Mouse (Mus musculus): ENCODE data around the gene Ahctf1. TPM values are rescaled to one million over a fixed set of nuclear protein-coding genes. Genes with fewer than 3 reads are reported as not detected.

Ahctf1 gene
- total and polyA plus RNA-seq, 3 experiments: 22.4 to 109 (median 74.7) TPM

DNA sequence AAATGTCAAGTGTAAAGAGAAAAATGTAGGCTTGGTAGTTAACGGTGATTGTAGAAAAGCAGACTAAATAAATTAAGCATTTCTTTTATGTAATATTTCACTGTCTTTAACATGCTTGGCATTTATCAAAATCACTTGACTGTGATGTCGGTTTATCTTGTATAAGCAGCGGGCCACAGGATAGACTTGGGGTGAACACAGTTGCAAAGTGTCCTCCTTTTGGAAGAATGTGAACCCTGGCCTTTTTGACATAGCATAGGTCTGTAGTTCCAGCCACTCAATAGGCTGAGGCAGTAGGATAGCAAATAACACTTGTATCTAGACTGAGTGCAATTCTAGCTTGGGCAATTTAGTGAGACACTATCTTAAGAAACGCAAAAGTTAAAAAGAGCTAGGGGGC is 4.0 kb upstream of the Ahctf1 start:
- Histone ChIP-seq H3K4me3 (ENCODE audit: low read depth, low read length) (no peak overlapping the region), H3K36me3 (replicated peaks) (no peaks in the 10 kb centered on the region), H3K27me3 (ENCODE audit: insufficient read depth, low read length) (no peaks in the 10 kb centered on the region), H3K4me1 (ENCODE audit: insufficient read depth, low read depth, low read length) (peaks cover 53% of the 10 kb centered on the region), H3K9me3 (replicated peaks) (no peaks in the 10 kb centered on the region)
- DNase-seq (ENCODE audit: low spot score) (no peak), ATAC-seq (ENCODE audit: extremely low read depth, insufficient number of reproducible peaks, low FRiP score, poor library complexity, severe bottlenecking) (no peak)
- no peak for TF ChIP-seq TAL1 (conservative IDR thresholded peaks at IDR 0.05; ENCODE audit: low read depth, low read length)
- TF ChIP-seq CTCF (IDR thresholded peaks at IDR 0.05; ENCODE audit: low read depth, low read length): no peak
- TF ChIP-seq GATA1 (IDR thresholded peaks at IDR 0.05; ENCODE audit: borderline replicate concordance, low read length): no peak
- no peak for TF ChIP-seq POLR2AphosphoS5 (IDR thresholded peaks at IDR 0.05; ENCODE audit: insufficient replicate concordance, low read depth, low read length)
- no peak for TF ChIP-seq GATA2 (IDR thresholded peaks at IDR 0.05; ENCODE audit: borderline replicate concordance, low read depth, low read length)

DNA sequence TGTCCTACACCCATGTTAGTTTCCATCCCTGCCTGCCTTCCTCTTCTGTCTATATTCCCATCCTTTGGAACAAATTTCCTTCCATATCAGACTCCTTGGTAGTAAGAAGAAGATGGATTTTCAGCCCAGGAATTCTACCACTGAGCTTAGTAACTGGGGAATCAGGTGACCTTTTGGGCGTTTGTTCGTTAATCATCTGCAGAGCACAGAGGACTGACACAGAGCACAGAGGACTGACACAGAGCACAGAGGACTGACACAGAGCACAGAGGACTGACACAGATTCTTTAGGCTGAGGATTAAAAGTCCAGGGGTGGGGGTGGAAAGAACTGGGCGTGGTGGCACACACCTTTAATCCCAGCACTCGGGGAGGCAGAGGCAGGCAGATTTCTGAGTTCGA is 2.3 kb upstream of the Ahctf1 start:
- Histone ChIP-seq H3K27me3 (ENCODE audit: insufficient read depth, low read length) (no peaks in the 10 kb centered on the region), H3K36me3 (replicated peaks) (no peaks in the 10 kb centered on the region), H3K9me3 (replicated peaks) (no peaks in the 10 kb centered on the region), H3K4me1 (ENCODE audit: insufficient read depth, low read depth, low read length) (peaks cover 57% of the 10 kb centered on the region), H3K4me3 (ENCODE audit: low read depth, low read length) (no peak overlapping the region)
- DNase-seq (ENCODE audit: low spot score) (no peak), ATAC-seq (ENCODE audit: extremely low read depth, insufficient number of reproducible peaks, low FRiP score, poor library complexity, severe bottlenecking) (no peak)
- TF ChIP-seq TAL1 (conservative IDR thresholded peaks at IDR 0.05; ENCODE audit: low read depth, low read length): no peak
- TF ChIP-seq POLR2AphosphoS5 (IDR thresholded peaks at IDR 0.05; ENCODE audit: insufficient replicate concordance, low read depth, low read length): no peak
- no peak for TF ChIP-seq GATA1 (IDR thresholded peaks at IDR 0.05; ENCODE audit: borderline replicate concordance, low read length)
- no peak for TF ChIP-seq GATA2 (IDR thresholded peaks at IDR 0.05; ENCODE audit: borderline replicate concordance, low read depth, low read length)
- TF ChIP-seq CTCF (IDR thresholded peaks at IDR 0.05; ENCODE audit: low read depth, low read length): no peak

DNA sequence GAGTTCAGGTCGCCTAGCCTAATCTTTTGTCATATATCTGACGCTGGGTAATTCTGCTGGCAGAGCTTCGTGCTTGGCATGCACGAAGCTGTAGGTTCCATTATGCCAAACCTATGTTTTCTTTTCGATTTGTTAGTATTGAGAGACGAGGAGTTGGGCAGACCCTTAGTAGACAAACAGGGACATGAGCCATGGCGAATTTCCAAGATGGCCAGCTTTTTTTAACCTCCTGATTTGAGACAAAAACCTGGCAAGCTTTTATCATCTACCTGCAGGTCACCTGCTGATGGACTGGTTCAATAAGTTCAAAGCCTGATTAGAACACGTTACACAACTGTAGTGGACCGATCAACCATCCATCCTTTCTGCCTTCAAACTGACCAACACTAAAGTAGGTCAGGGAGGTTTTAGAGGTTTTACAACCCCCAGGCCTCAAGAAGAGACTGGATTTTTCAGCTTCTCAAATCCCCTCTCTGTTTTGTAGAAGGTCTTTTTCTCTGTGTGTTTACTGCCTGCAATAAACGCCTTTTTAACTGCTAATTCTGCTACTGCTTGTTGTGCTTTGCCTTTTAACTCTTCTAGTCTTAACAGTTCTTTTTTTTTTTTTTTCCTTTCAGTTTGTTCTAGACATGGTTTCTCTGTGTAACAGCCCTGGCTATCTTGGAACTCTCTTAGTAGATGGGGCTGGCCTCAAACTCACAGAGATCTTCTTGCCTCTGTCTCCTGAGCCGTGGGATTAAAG is 831 bp upstream of the Ahctf1 start:
- ATAC-seq (ENCODE audit: extremely low read depth, insufficient number of reproducible peaks, low FRiP score, poor library complexity, severe bottlenecking): no peak
- no peak for DNase-seq (ENCODE audit: low spot score)
- Histone ChIP-seq H3K4me1 (ENCODE audit: insufficient read depth, low read depth, low read length) (peaks cover 68% of the 10 kb centered on the region), H3K4me3 (ENCODE audit: low read depth, low read length) (peak overlapping the region; percentile 92; the same call in 1 of the 2 replicates), H3K27me3 (ENCODE audit: insufficient read depth, low read length) (no peaks in the 10 kb centered on the region), H3K9me3 (replicated peaks) (no peaks in the 10 kb centered on the region), H3K36me3 (replicated peaks) (peaks cover 6% of the 10 kb centered on the region)
- TF ChIP-seq GATA1 (IDR thresholded peaks at IDR 0.05; ENCODE audit: borderline replicate concordance, low read length): no peak
- TF ChIP-seq CTCF (IDR thresholded peaks at IDR 0.05; ENCODE audit: low read depth, low read length): no peak
- no peak for TF ChIP-seq GATA2 (IDR thresholded peaks at IDR 0.05; ENCODE audit: borderline replicate concordance, low read depth, low read length)

GRCm38 (mm10) chr1:179802610-179803512 is 619 bp downstream of the Ahctf1 start, which contains the start of gene Gm10518:
Gene Gm10518, plus strand, starts transcription at chr1:179803376.
- TF ChIP-seq GATA2 (IDR thresholded peaks at IDR 0.05; ENCODE audit: borderline replicate concordance, low read depth, low read length) (no peak), CTCF (IDR thresholded peaks at IDR 0.05; ENCODE audit: low read depth, low read length) (no peak), POLR2AphosphoS5 (IDR thresholded peaks at IDR 0.05; ENCODE audit: insufficient replicate concordance, low read depth, low read length) (no peak), TAL1 (conservative IDR thresholded peaks at IDR 0.05; ENCODE audit: low read depth, low read length) (no peak), GATA1 (IDR thresholded peaks at IDR 0.05; ENCODE audit: borderline replicate concordance, low read length) (no peak)
- Histone ChIP-seq H3K4me1 (ENCODE audit: insufficient read depth, low read depth, low read length) (peaks cover 60% of the 10 kb centered on the region), H3K27me3 (ENCODE audit: insufficient read depth, low read length) (no peaks in the 10 kb centered on the region), H3K9me3 (replicated peaks) (no peaks in the 10 kb centered on the region), H3K36me3 (replicated peaks) (peaks cover 17% of the 10 kb centered on the region), H3K4me3 (ENCODE audit: low read depth, low read length) (peak within 1 kb of the TSS; percentile 92)
- ATAC-seq (ENCODE audit: extremely low read depth, insufficient number of reproducible peaks, low FRiP score, poor library complexity, severe bottlenecking) (no peak), DNase-seq (ENCODE audit: low spot score) (peak; percentile 46)

DNA sequence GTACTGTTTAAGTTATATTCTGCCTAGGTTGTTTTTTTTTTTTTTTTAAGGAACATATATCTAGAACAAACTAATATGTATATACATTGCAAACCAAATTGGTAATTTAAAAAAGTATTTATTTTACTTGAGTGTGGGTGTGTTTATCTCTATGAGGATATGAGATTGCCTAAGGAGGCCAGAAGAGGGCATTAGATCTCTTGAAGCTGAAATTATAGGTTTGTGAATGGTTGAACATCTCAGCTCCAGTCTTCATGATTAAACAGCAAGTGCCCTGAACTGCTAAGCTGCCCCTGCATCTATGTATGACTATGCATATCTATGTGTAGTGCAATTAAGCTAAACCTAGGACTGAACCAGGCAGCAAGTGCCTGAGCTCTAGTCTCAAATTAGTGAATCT is 4.7 kb downstream of the Ahctf1 start:
- H3K4me1 ChIP-seq (ENCODE audit: insufficient read depth, low read depth, low read length): peaks cover 32% of the 10 kb centered on the region
- no peaks in the 10 kb centered on the region for H3K9me3 ChIP-seq (replicated peaks)
- H3K4me3 ChIP-seq (ENCODE audit: low read depth, low read length): no peak overlapping the region
- no peak for TF ChIP-seq GATA2 (IDR thresholded peaks at IDR 0.05; ENCODE audit: borderline replicate concordance, low read depth, low read length)
- no peak for TF ChIP-seq POLR2AphosphoS5 (IDR thresholded peaks at IDR 0.05; ENCODE audit: insufficient replicate concordance, low read depth, low read length)
- TF ChIP-seq TAL1 (conservative IDR thresholded peaks at IDR 0.05; ENCODE audit: low read depth, low read length): no peak
- no peak for TF ChIP-seq GATA1 (IDR thresholded peaks at IDR 0.05; ENCODE audit: borderline replicate concordance, low read length)
- no peak for TF ChIP-seq CTCF (IDR thresholded peaks at IDR 0.05; ENCODE audit: low read depth, low read length)
- DNase-seq (ENCODE audit: low spot score) (no peak), ATAC-seq (ENCODE audit: extremely low read depth, insufficient number of reproducible peaks, low FRiP score, poor library complexity, severe bottlenecking) (no peak)
- no peaks in the 10 kb centered on the region for H3K27me3 ChIP-seq (ENCODE audit: insufficient read depth, low read length)
- H3K36me3 ChIP-seq (replicated peaks): peaks cover 52% of the 10 kb centered on the region

DNA sequence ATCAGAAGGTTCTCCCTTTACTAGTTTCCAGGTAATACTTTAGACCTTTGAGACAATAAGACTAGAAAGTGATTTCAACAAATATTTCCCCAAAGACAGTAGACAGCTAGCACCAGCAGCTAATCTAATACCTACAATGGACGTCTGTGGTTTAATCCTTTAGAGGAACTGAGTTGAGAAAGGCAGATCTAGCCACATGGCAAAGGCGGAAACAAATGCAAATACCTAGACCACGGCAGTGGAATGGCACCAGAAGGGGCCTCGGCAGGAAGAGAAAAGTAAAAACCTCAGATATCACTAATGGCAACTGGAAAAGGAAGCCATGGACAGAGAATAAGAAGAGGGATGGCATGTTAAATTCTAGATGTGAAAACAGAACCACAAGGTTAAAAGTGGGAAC is 16.2 kb downstream of the Ahctf1 start:
- Histone ChIP-seq H3K9me3 (replicated peaks) (no peaks in the 10 kb centered on the region), H3K4me1 (ENCODE audit: insufficient read depth, low read depth, low read length) (peaks cover 5% of the 10 kb centered on the region), H3K36me3 (replicated peaks) (peaks cover 88% of the 10 kb centered on the region), H3K4me3 (ENCODE audit: low read depth, low read length) (no peak overlapping the region), H3K27me3 (ENCODE audit: insufficient read depth, low read length) (no peaks in the 10 kb centered on the region)
- no peak for ATAC-seq (ENCODE audit: extremely low read depth, insufficient number of reproducible peaks, low FRiP score, poor library complexity, severe bottlenecking)
- DNase-seq (ENCODE audit: low spot score): no peak
- TF ChIP-seq TAL1 (conservative IDR thresholded peaks at IDR 0.05; ENCODE audit: low read depth, low read length): no peak
- TF ChIP-seq CTCF (IDR thresholded peaks at IDR 0.05; ENCODE audit: low read depth, low read length): no peak
- TF ChIP-seq GATA2 (IDR thresholded peaks at IDR 0.05; ENCODE audit: borderline replicate concordance, low read depth, low read length): no peak
- TF ChIP-seq POLR2AphosphoS5 (IDR thresholded peaks at IDR 0.05; ENCODE audit: insufficient replicate concordance, low read depth, low read length): no peak
- TF ChIP-seq GATA1 (IDR thresholded peaks at IDR 0.05; ENCODE audit: borderline replicate concordance, low read length): no peak
